Mouse (Mus musculus) left cerebral cortex, postnatal 14 days (tissue): ENCODE measurements around the gene Shh. TPM values are rescaled to one million over a fixed set of nuclear protein-coding genes. Genes with fewer than 3 reads are reported as not detected.

ENCODE experiments used
- DNase-seq, 2 experiments: peaks; one replicate each; pipeline ENCODE4 v3.0.0; 2021 to 2022; ENCODE audit warnings: low spot score in 2 of 2, mixed read lengths in 1 of 2
- intact Hi-C: fragments of 180-260 bp; cut with DNase I; formaldehyde crosslinking; loops from one replicate; pipeline ENCODE4 v1.15.1; 2025
- total RNA-seq, 2 experiments: library from RNA; stranded (reverse); gene quantifications; 2 replicates each; pipeline ENCODE4 v1.2.3; 2021

The Shh gene
- total RNA-seq, 2 experiments from 2014 or later, result 2.9 to 3.4 TPM

- DNase-seq, result no peak
- intact Hi-C loops, result loop anchor here (5.0 to 10.0 kb wide), 2 partner anchors 736 to 813 kb away; partner anchors contain the start of gene Rnf32
These were observed 5.7 kb downstream of the Shh start for GRCm38 (mm10) chr5:28461376-28461775.

GRCm38 (mm10) chr5:28460556-28461350 is 6.3 kb downstream of the Shh start:
- no peak for DNase-seq
- intact Hi-C loops, result loop anchor here (5.0 to 10.0 kb wide), 2 partner anchors 737 to 814 kb away; partner anchors contain the start of gene Rnf32

GRCm38 (mm10) chr5:28459456-28460225 is 7.4 kb downstream of the Shh start:
- intact Hi-C loops, result loop anchor here (5.0 to 10.0 kb wide), 3 partner anchors 738 to 875 kb away; partner anchors contain the start of gene Rnf32
- no peak for DNase-seq

GRCm38 (mm10) chr5:28458821-28459240 is 8.2 kb downstream of the Shh start:
- no peak for DNase-seq
- intact Hi-C loops, result loop anchor here (10.0 kb wide), 1 partner anchor 876 kb away; no protein-coding TSS in a partner anchor

- peak; percentile 15 to 38 for DNase-seq
- intact Hi-C loops, result loop anchor here (10.0 kb wide), 1 partner anchor 877 kb away; no protein-coding TSS in a partner anchor
These were observed 9.0 kb downstream of the Shh start for GRCm38 (mm10) chr5:28457921-28458641.

GRCm38 (mm10) chr5:28456366-28456765 is 10.7 kb downstream of the Shh start:
- DNase-seq, result peak in 1 of 2 experiments; percentile 0
- intact Hi-C loops, result loop anchor here (10.0 kb wide), 1 partner anchor 878 kb away; no protein-coding TSS in a partner anchor

GRCm38 (mm10) chr5:28455721-28456120 is 11.3 kb downstream of the Shh start:
- DNase-seq, result no peak
- intact Hi-C loops, result loop anchor here (10.0 kb wide), 1 partner anchor 879 kb away; no protein-coding TSS in a partner anchor

- no peak for DNase-seq
- intact Hi-C loops, result loop anchor here (5.0 to 10.0 kb wide), 3 partner anchors 583 to 880 kb away; no protein-coding TSS in a partner anchor
These were observed 12.5 kb downstream of the Shh start for GRCm38 (mm10) chr5:28454546-28454945.

GRCm38 (mm10) chr5:28453523-28453922 is 13.5 kb downstream of the Shh start:
- intact Hi-C loops, result loop anchor here (5.0 to 10.0 kb wide), 3 partner anchors 584 to 881 kb away; no protein-coding TSS in a partner anchor
- no peak for DNase-seq

GRCm38 (mm10) chr5:28453086-28453485 is 14.0 kb downstream of the Shh start:
- DNase-seq, result no peak
- intact Hi-C loops, result loop anchor here (5.0 to 10.0 kb wide), 3 partner anchors 584 to 882 kb away; no protein-coding TSS in a partner anchor

GRCm38 (mm10) chr5:28451053-28451638 is 15.9 kb downstream of the Shh start:
- DNase-seq, result peak; percentile 83 to 90
- intact Hi-C loops, result loop anchor here (5.0 to 10.0 kb wide), 3 partner anchors 586 to 884 kb away; no protein-coding TSS in a partner anchor

DNA sequence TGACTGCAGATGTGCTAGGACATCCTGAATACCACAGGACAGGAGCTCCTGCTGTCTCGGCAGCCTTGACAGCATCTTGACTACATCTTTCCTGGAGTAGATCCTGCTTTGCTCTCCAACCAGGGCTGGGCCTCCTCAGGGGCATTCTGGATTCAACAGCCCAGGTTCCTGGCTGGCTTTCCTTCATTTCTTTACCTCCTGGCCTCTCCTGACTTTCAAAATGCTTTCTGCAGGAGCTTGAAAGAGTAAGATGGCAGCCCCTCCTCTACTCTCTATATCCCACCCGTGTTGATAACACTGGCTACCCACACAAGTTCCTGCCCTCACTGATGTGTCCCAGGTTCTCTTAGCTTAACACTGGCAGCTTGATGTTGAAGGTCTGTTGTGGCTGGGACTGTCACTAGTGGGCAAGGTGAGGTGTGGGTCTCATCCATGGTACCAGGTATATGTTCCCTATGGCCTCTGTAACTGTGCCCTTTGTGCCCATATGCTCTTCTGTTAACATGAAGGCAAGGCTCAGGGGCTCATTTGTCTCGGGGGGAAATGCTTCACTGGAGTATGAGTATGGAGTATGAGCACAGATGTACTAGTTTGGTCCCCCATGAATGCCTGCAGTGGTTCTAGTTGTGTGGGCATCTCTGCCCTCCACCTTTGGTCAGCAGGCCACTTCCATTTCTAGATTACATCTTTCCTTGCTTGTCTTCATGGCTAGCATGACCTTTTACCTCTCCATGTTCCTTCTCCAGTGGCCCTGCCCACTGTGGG is 16.7 kb downstream of the Shh start:
- intact Hi-C loops, result loop anchor here (5.0 to 10.0 kb wide), 3 partner anchors 587 to 884 kb away; no protein-coding TSS in a partner anchor
- no peak for DNase-seq

DNA sequence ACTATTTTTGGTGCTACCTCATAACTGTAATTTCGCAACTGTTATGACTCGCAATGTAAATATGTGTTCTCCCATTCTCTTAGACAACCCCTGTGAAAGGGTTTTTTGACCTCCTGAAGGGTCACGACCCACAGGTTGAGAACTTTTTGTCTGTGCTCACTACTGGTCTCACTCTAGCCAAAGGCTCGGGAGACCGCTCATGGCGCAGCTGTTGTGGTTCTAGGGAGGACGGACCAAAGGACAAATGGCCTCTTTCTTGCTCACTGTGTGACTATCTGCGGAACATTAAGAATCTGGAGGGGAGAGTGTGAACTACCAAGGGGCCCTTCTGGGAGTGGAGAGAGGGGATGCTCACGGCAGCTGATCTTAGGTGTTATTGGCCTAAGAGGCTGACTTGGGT is 41.1 kb downstream of the Shh start:
- peak in 1 of 2 experiments; percentile 1 for DNase-seq
- intact Hi-C loops, result no loop called here

GRCm38 (mm10) chr5:28423781-28424180 is 43.3 kb downstream of the Shh start:
- intact Hi-C loops, result no loop called here

GRCm38 (mm10) chr5:28419640-28420265 is 47.3 kb downstream of the Shh start:
- peak in 1 of 2 experiments; percentile 1 for DNase-seq
- intact Hi-C loops, result loop anchor here (10.0 kb wide), 1 partner anchor 1025 kb away; no protein-coding TSS in a partner anchor

More at GRCm38 (mm10) chr5:28423781-28424180, 43.3 kb downstream of the Shh start:
- peak in 1 of 2 experiments; percentile 1 for DNase-seq

DNA sequence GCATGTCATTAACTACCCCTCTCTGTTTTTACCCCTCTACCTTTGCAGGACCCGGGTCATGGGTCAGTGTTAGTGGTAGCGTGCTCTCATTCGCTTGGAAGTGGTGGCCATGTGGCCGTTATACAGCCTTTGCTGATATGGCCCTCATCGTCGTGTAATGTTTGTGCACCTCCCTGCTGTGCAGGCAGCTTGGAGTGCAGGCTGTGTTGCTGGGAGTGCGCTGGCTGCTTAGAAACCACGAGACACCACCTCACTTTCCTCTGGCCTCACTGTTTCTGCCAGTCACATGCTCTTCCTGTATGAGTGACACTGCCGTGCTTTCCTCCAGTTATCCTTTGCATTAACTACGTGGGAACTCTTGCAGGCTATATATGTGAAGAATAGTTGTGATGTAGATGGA is 48.3 kb downstream of the Shh start:
- intact Hi-C loops, result loop anchor here (10.0 kb wide), 1 partner anchor 1026 kb away; no protein-coding TSS in a partner anchor
- DNase-seq, result peak in 1 of 2 experiments; percentile 1

DNA sequence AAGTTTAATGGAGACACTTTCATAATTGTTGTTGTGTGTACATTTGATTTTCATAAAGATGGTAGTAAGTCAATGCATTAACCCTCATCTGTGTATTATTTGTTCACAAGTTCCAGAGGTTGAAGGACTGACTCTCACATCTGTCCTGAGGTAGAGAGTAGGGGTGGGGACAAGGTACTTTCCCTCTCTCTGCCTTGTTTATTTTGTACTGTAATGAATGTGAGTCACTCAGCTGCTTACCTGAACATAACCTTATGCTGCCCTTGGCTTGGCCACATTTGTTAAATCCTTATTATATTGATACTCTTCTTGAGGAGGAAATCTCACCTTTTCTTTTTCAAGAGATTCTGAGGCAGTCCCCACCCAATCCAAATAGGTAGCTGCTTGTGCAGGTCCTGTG is 51.0 kb downstream of the Shh start:
- DNase-seq, result no peak
- intact Hi-C loops, result loop anchor here (10.0 kb wide), 1 partner anchor 1029 kb away; no protein-coding TSS in a partner anchor
